Mouse (Mus musculus): ENCODE results near the gene Gm13287. TPM values are rescaled to one million over a fixed set of nuclear protein-coding genes. Genes with fewer than 3 reads are reported as not detected.
"Not testable (repeated sequence)": the region's sequence is repeated elsewhere in the genome, so short reads cannot be mapped to it uniquely, and the experiment has no call there.

Gm13287 gene
- polyA plus RNA-seq, 2 experiments, result not detected

DNA sequence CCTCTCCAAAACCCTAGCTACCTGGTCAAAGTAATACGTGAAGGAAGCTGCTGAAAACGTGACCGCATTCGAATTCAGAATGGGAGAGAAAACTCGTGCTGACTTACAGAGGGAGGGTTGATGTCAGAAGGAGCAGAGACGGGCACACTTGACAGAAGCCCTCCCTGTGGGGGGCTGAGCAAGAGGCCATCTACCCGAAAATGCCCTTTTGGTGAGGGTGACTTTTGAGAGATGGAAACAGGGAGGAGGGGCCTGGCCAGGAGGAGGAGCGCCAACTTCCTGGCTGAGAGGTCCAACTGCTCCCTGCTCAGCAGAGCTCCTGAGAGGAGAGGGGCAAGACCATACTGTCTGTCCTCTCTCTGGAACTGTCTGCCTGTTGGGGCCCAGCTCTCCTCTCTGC, 2.2 kb downstream of the Gm13287 start, which contains the start of gene Gm13288:
TSS of gene Gm13288 (plus strand) at position 301 of the 400 bp plus-strand sequence.
- H3K27ac ChIP-seq (replicated peaks; ENCODE audit: low read depth, low read length); H3K9ac ChIP-seq (ENCODE audit: low read depth, low read length, severe bottlenecking); H3K4me1 ChIP-seq (ENCODE audit: control insufficient read depth, insufficient read depth, low read length); H3K36me3 ChIP-seq (ENCODE audit: control insufficient read depth, insufficient read depth, low read length); ATAC-seq (ENCODE audit: low FRiP score, low read depth); H3K27me3 ChIP-seq (ENCODE audit: control insufficient read depth, insufficient read depth, low read length); H3K9me3 ChIP-seq (ENCODE audit: control insufficient read depth, low read length); DNase-seq (ENCODE audit: low spot score); H3K4me2 ChIP-seq (replicated peaks; ENCODE audit: low read depth, low read length, severe bottlenecking): not testable (repeated sequence)
- 0 out of 2 replicates have a peak within 1 kb of the TSS, but pooled peaks have one; percentile 15 for H3K4me3 ChIP-seq (replicated peaks; ENCODE audit: low read length)
- WGBS, result no CpG with 5 or more reads among the region's 8 CpGs

DNA sequence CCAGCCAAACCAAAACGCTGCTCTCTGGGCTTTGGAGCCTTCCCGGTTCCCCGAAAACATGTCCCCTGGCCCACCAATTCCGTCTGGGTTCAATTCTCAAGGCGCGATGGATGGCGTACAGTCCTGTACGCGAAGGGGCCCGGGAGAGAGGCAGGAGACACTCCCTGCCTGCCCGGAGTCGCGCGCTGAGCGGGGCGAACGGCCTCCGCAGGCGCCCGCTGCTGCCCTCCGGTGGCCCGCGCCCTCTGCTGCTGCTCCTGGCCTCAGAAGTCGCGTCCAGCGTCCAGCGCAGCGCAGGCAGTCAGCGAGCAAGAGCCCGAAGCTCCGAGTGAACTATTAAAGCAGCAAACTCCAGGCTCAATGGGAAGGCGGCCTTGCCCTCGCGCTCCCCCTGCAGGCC, 2.7 kb downstream of the Gm13287 start:
- not testable (repeated sequence) for H3K27ac ChIP-seq (replicated peaks; ENCODE audit: low read depth, low read length); H3K36me3 ChIP-seq (ENCODE audit: control insufficient read depth, insufficient read depth, low read length); H3K4me2 ChIP-seq (replicated peaks; ENCODE audit: low read depth, low read length, severe bottlenecking); H3K9me3 ChIP-seq (ENCODE audit: control insufficient read depth, low read length); ATAC-seq (ENCODE audit: low FRiP score, low read depth); H3K9ac ChIP-seq (ENCODE audit: low read depth, low read length, severe bottlenecking); H3K4me1 ChIP-seq (ENCODE audit: control insufficient read depth, insufficient read depth, low read length); H3K27me3 ChIP-seq (ENCODE audit: control insufficient read depth, insufficient read depth, low read length); DNase-seq (ENCODE audit: low spot score)
- 0 out of 2 replicates have a peak overlapping the region, but pooled peaks have one; percentile 15 for H3K4me3 ChIP-seq (replicated peaks; ENCODE audit: low read length)
- WGBS, result 0% methylated on average over 11 of the region's 34 CpGs

DNA sequence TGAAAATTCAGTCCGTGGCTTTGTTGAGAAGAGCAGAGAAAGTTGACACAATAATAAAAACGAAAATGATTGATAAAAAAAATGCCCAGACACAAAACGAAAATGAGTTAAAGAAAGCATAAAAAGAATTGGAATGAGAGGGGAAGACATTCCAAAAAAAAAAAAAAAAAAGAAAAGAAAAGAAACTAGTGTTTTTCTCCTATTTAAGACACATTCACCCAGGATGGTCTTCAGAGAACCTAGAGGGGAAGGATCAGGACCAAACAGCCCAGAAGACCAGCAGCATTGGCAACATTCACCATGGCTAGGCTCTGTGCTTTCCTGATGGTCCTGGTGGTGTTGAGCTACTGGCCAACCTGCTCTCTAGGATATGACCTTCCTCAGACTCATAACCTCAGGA, 12.9 kb downstream of the Gm13287 start, which contains the start of gene Ifna7:
TSS of gene Ifna7 (plus strand) at position 301 of the 400 bp plus-strand sequence.
- Histone ChIP-seq H3K27ac (replicated peaks; ENCODE audit: low read depth, low read length) (no peak within 1 kb of the TSS), H3K9ac (ENCODE audit: low read depth, low read length, severe bottlenecking) (no peak within 1 kb of the TSS), H3K36me3 (ENCODE audit: control insufficient read depth, insufficient read depth, low read length) (no peaks in the 10 kb centered on the region), H3K27me3 (ENCODE audit: control insufficient read depth, insufficient read depth, low read length) (no peaks in the 10 kb centered on the region), H3K4me2 (replicated peaks; ENCODE audit: low read depth, low read length, severe bottlenecking) (no peak within 1 kb of the TSS), H3K4me1 (ENCODE audit: control insufficient read depth, insufficient read depth, low read length) (no peaks in the 10 kb centered on the region), H3K4me3 (replicated peaks; ENCODE audit: low read length) (no peak within 1 kb of the TSS), H3K9me3 (ENCODE audit: control insufficient read depth, low read length) (no peaks in the 10 kb centered on the region)
- TF ChIP-seq POLR2A (IDR thresholded peaks at IDR 0.05; ENCODE audit: borderline replicate concordance, extremely low read depth, insufficient read depth, insufficient read length), result no peak
- ATAC-seq (ENCODE audit: low FRiP score, low read depth) (no peak), DNase-seq (ENCODE audit: low spot score) (no peak)
- 59% methylated on average over 3 of the region's 3 CpGs for WGBS

DNA sequence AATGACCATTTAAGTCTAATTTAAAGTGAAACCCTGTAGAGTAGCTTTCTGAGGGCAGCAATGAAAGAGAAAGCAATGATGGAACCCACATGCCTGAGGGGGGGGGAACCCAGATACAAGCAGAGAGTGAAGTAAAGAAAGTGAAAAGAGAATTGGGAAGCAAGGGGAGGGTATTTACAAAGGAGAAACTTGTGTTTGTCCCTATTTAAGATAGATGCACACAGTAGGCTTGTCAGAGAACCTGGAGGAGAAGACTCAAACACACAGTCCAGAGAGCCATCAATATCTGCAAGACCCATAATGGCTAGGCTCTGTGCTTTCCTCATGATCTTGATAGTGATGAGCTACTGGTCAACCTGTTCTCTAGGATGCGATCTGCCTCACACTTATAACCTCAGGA, 16.6 kb downstream of the Gm13287 start, which contains the start of gene Ifna11:
TSS of gene Ifna11 (plus strand) at position 301 of the 400 bp plus-strand sequence.
- Histone ChIP-seq H3K9me3 (ENCODE audit: control insufficient read depth, low read length) (no peaks in the 10 kb centered on the region), H3K4me1 (ENCODE audit: control insufficient read depth, insufficient read depth, low read length) (no peaks in the 10 kb centered on the region), H3K4me3 (replicated peaks; ENCODE audit: low read length) (no peak within 1 kb of the TSS), H3K36me3 (ENCODE audit: control insufficient read depth, insufficient read depth, low read length) (no peaks in the 10 kb centered on the region), H3K4me2 (replicated peaks; ENCODE audit: low read depth, low read length, severe bottlenecking) (no peak within 1 kb of the TSS), H3K9ac (ENCODE audit: low read depth, low read length, severe bottlenecking) (no peak within 1 kb of the TSS), H3K27ac (replicated peaks; ENCODE audit: low read depth, low read length) (no peak within 1 kb of the TSS), H3K27me3 (ENCODE audit: control insufficient read depth, insufficient read depth, low read length) (no peaks in the 10 kb centered on the region)
- WGBS, result 75% methylated on average over 1 of the region's 1 CpGs
- no peak for TF ChIP-seq POLR2A (IDR thresholded peaks at IDR 0.05; ENCODE audit: borderline replicate concordance, extremely low read depth, insufficient read depth, insufficient read length)
- ATAC-seq (ENCODE audit: low FRiP score, low read depth) (no peak), DNase-seq (ENCODE audit: low spot score) (no peak)

DNA sequence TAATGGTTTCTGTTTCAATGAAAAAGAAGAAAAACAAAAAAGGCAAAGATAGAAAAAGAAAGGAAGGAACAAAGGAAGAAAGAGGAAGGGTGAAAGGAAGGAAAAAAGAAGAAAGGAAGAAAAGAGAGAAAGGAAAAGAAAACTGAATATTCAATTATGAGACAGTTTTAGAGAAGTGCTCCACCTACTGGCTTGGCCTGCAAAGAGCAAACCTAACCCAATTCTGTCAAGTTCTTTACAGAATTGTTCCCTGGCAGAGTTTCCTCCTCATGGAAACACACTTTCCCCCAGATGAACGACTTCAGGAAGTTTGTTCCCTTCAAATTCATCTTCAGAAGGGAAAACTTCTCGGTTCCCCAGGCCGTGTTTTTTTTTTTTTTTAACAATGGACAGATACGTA, 19.9 kb downstream of the Gm13287 start:
- no peak for ATAC-seq (ENCODE audit: low FRiP score, low read depth)
- no peaks in the 10 kb centered on the region for H3K4me1 ChIP-seq (ENCODE audit: control insufficient read depth, insufficient read depth, low read length)
- H3K9ac ChIP-seq (ENCODE audit: low read depth, low read length, severe bottlenecking), result no peak overlapping the region
- H3K4me3 ChIP-seq (replicated peaks; ENCODE audit: low read length), result no peak overlapping the region
- H3K36me3 ChIP-seq (ENCODE audit: control insufficient read depth, insufficient read depth, low read length), result no peaks in the 10 kb centered on the region
- no peaks in the 10 kb centered on the region for H3K9me3 ChIP-seq (ENCODE audit: control insufficient read depth, low read length)
- H3K27me3 ChIP-seq (ENCODE audit: control insufficient read depth, insufficient read depth, low read length), result no peaks in the 10 kb centered on the region
- TF ChIP-seq POLR2A (IDR thresholded peaks at IDR 0.05; ENCODE audit: borderline replicate concordance, extremely low read depth, insufficient read depth, insufficient read length), result no peak
- no peak overlapping the region for H3K27ac ChIP-seq (replicated peaks; ENCODE audit: low read depth, low read length)
- H3K4me2 ChIP-seq (replicated peaks; ENCODE audit: low read depth, low read length, severe bottlenecking), result no peak overlapping the region
- 23% methylated on average over 4 of the region's 4 CpGs for WGBS
- DNase-seq (ENCODE audit: low spot score), result peak; percentile 11

DNA sequence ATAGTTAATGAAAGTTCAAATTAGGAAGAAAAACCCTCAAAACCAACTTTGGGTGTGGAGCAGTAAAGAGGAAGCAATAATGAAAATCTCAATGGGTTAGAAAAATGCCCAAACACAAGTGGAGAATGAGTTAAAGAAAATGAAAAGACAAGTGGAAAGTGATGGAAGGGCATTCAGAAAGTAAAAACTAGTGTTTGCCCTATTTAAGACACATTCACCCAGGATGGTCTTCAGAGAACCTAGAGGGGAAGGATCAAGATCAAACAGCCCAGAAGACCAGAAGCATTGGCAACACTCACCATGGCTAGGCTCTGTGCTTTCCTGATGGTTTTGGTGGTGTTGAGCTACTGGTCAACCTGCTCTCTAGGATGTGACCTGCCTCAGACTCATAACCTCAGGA, 24.1 kb downstream of the Gm13287 start, which contains the start of gene Ifna6:
TSS of gene Ifna6 (plus strand) at position 301 of the 400 bp plus-strand sequence.
- ATAC-seq (ENCODE audit: low FRiP score, low read depth); H3K9me3 ChIP-seq (ENCODE audit: control insufficient read depth, low read length); H3K4me2 ChIP-seq (replicated peaks; ENCODE audit: low read depth, low read length, severe bottlenecking); H3K27ac ChIP-seq (replicated peaks; ENCODE audit: low read depth, low read length); H3K27me3 ChIP-seq (ENCODE audit: control insufficient read depth, insufficient read depth, low read length); H3K9ac ChIP-seq (ENCODE audit: low read depth, low read length, severe bottlenecking); H3K4me1 ChIP-seq (ENCODE audit: control insufficient read depth, insufficient read depth, low read length); H3K36me3 ChIP-seq (ENCODE audit: control insufficient read depth, insufficient read depth, low read length); DNase-seq (ENCODE audit: low spot score); H3K4me3 ChIP-seq (replicated peaks; ENCODE audit: low read length): not testable (repeated sequence)

Measured in limb, embryonic 14.5 days (tissue).